Mouse (Mus musculus) midbrain, embryonic 14.5 days (tissue): Measurements from ENCODE around the gene Gigyf1. TPM values are rescaled to one million over a fixed set of nuclear protein-coding genes. Genes with fewer than 3 reads are reported as not detected.

ENCODE experiments used
- ATAC-seq: fragments of 200-750 bp; cut with Nextera tagmentation; 2 replicates; pipeline ENCODE4 v1.8.0; 2017; ENCODE audit warnings: moderate number of reproducible peaks, moderate library complexity; ENCODE audit not compliant: low FRiP score, low TSS enrichment
- DNase-seq: peaks from one replicate; pipeline ENCODE4 v3.0.0-alpha.2; 2015
- H3K27ac ChIP-seq: fragments of 300-500 bp; sonication (generic); replicated peaks from 2 replicates; pipeline ENCODE4 v1.5.1; 2014; ENCODE audit warnings: mild to moderate bottlenecking, low read depth, low read length, moderate library complexity
- H3K27me3 ChIP-seq: fragments of 300-500 bp; sonication (generic); 2 replicates; pipeline ENCODE4 v1.6.1; 2014; ENCODE audit warnings: low read length, control low read depth, mixed read lengths; ENCODE audit not compliant: control insufficient read depth, insufficient read depth
- H3K36me3 ChIP-seq: fragments of 300-500 bp; sonication (generic); 2 replicates; pipeline ENCODE4 v1.6.1; 2014; ENCODE audit warnings: low read length, control low read depth; ENCODE audit not compliant: control insufficient read depth, insufficient read depth
- H3K4me1 ChIP-seq: fragments of 300-500 bp; sonication (generic); 2 replicates; pipeline ENCODE4 v1.6.1; 2014; ENCODE audit warnings: mild to moderate bottlenecking, antibody characterized with exemption, low read length, control low read depth; ENCODE audit not compliant: control insufficient read depth, insufficient read depth
- H3K4me2 ChIP-seq: fragments of 300-500 bp; sonication (generic); 2 replicates; pipeline ENCODE4 v1.6.1; 2014; ENCODE audit warnings: mild to moderate bottlenecking, low read length, moderate library complexity
- H3K4me3 ChIP-seq: fragments of 300-500 bp; sonication (generic); replicated peaks from 2 replicates; pipeline ENCODE4 v1.5.1; 2014; ENCODE audit warnings: low read depth, low read length
- H3K9ac ChIP-seq: fragments of 300-500 bp; sonication (generic); replicated peaks from 2 replicates; pipeline ENCODE4 v1.6.1; 2014; ENCODE audit warnings: mild to moderate bottlenecking, low read length, moderate library complexity
- H3K9me3 ChIP-seq: fragments of 300-500 bp; sonication (generic); 2 replicates; pipeline ENCODE4 v1.6.1; 2016; ENCODE audit warnings: low read length, control low read depth, mixed read lengths; ENCODE audit not compliant: control insufficient read depth
- WGBS: fragments of 180-500 bp; shearing (Covaris S2); extraction: QIAGEN DNeasy Blood & Tissue Kit; methylation state at CpG from one replicate; pipeline ENCODE4 v1.1.7; 2014; 5-methylcytosine and 5-hydroxymethylcytosine counted together
- polyA plus RNA-seq: library from polyadenylated mRNA; unstranded; fragments of >200 nt; fragmentation: Nextera tagmentation; extraction: Ambion mirVana; gene quantifications from 2 replicates; pipeline ENCODE4 v1.2.1, GENCODE M21; 2014

Gene Gigyf1
- polyA plus RNA-seq, 1 experiment from 2014 or later: 17.0 TPM

GRCm38 (mm10) chr5:137491559-137491958, 26.8 kb upstream of the Gigyf1 start:
- Histone ChIP-seq H3K9ac (no peak overlapping the region), H3K4me1 (no peaks in the 10 kb centered on the region), H3K27ac (no peak overlapping the region), H3K9me3 (no peaks in the 10 kb centered on the region), H3K27me3 (no peaks in the 10 kb centered on the region), H3K4me3 (no peak overlapping the region), H3K36me3 (no peaks in the 10 kb centered on the region), H3K4me2 (no peak overlapping the region)
- 67% methylated on average over 4 of the region's 4 CpGs for WGBS
- DNase-seq (no peak), ATAC-seq (no peak)

- no peaks in the 10 kb centered on the region for H3K27me3 ChIP-seq
- DNase-seq (no peak), ATAC-seq (no peak)
- H3K4me2 ChIP-seq: no peak overlapping the region
- H3K9me3 ChIP-seq: no peaks in the 10 kb centered on the region
- WGBS: 85% methylated on average over 13 of the region's 13 CpGs
- no peak overlapping the region for H3K9ac ChIP-seq
- no peaks in the 10 kb centered on the region for H3K36me3 ChIP-seq
- no peak overlapping the region for H3K4me3 ChIP-seq
- no peaks in the 10 kb centered on the region for H3K4me1 ChIP-seq
- no peak overlapping the region for H3K27ac ChIP-seq
These were observed 24.5 kb upstream of the Gigyf1 start for GRCm38 (mm10) chr5:137493831-137494230.

- DNase-seq (no peak), ATAC-seq (no peak)
- H3K9me3 ChIP-seq: no peaks in the 10 kb centered on the region
- WGBS: 93% methylated on average over 7 of the region's 7 CpGs
- no peak overlapping the region for H3K9ac ChIP-seq
- H3K4me2 ChIP-seq: no peak overlapping the region
- peaks cover 10% of the 10 kb centered on the region for H3K4me1 ChIP-seq
- H3K36me3 ChIP-seq: no peaks in the 10 kb centered on the region
- no peak overlapping the region for H3K4me3 ChIP-seq
- no peak overlapping the region for H3K27ac ChIP-seq
- no peaks in the 10 kb centered on the region for H3K27me3 ChIP-seq
These were observed 18.2 kb upstream of the Gigyf1 start for GRCm38 (mm10) chr5:137500186-137500585.

- 2% methylated on average over 64 of the region's 64 CpGs for WGBS
- peak; percentile 96 for ATAC-seq
These were observed 16.4 kb upstream of the Gigyf1 start, which contains the start of gene Pop7 for GRCm38 (mm10) chr5:137501709-137502666. Gene Pop7 (minus strand): TSS chr5:137502518.

GRCm38 (mm10) chr5:137502667-137503110, 15.7 kb upstream of the Gigyf1 start:
- Histone ChIP-seq H3K4me1 (peaks cover 10% of the 10 kb centered on the region), H3K27ac (peak overlapping the region; percentile 84), H3K4me3 (peak overlapping the region; percentile 41), H3K9me3 (no peaks in the 10 kb centered on the region), H3K36me3 (no peaks in the 10 kb centered on the region), H3K9ac (peak overlapping the region; percentile 71), H3K27me3 (no peaks in the 10 kb centered on the region), H3K4me2 (peak overlapping the region; percentile 58)
- WGBS: under 1% methylated on average over 30 of the region's 30 CpGs
- DNase-seq (peak; percentile 92), ATAC-seq (peak; percentile 80)

More at GRCm38 (mm10) chr5:137501709-137502666, 16.4 kb upstream of the Gigyf1 start, which contains the start of gene Pop7:
- Histone ChIP-seq H3K36me3 (no peaks in the 10 kb centered on the region), H3K4me2 (peak within 1 kb of the TSS; percentile 86), H3K4me1 (peaks cover 10% of the 10 kb centered on the region), H3K4me3 (peak within 1 kb of the TSS; percentile 41), H3K27me3 (no peaks in the 10 kb centered on the region), H3K27ac (peak within 1 kb of the TSS; percentile 84), H3K9me3 (no peaks in the 10 kb centered on the region), H3K9ac (peak within 1 kb of the TSS; percentile 71)
- DNase-seq: peak; percentile 100

- Histone ChIP-seq H3K9me3 (no peaks in the 10 kb centered on the region), H3K4me3 (no peak overlapping the region), H3K36me3 (no peaks in the 10 kb centered on the region), H3K4me2 (no peak overlapping the region), H3K27ac (no peak overlapping the region), H3K4me1 (peaks cover 10% of the 10 kb centered on the region), H3K9ac (no peak overlapping the region), H3K27me3 (no peaks in the 10 kb centered on the region)
- DNase-seq (no peak), ATAC-seq (no peak)
- WGBS: 87% methylated on average over 6 of the region's 6 CpGs
These were observed 14.3 kb upstream of the Gigyf1 start for GRCm38 (mm10) chr5:137504041-137504440.

GRCm38 (mm10) chr5:137510014-137510501, 8.3 kb upstream of the Gigyf1 start:
- under 1% methylated on average over 45 of the region's 52 CpGs for WGBS
- Histone ChIP-seq H3K4me3 (peak overlapping the region; percentile 98), H3K9ac (peak overlapping the region; percentile 99), H3K27ac (peak overlapping the region; percentile 86), H3K9me3 (no peaks in the 10 kb centered on the region), H3K36me3 (no peaks in the 10 kb centered on the region), H3K4me2 (peak overlapping the region; percentile 72), H3K4me1 (peaks cover 26% of the 10 kb centered on the region), H3K27me3 (no peaks in the 10 kb centered on the region)
- peak; percentile 86 for ATAC-seq
- DNase-seq: peak; percentile 88

- ATAC-seq (peak; percentile 72), DNase-seq (peak; percentile 57)
- peaks cover 26% of the 10 kb centered on the region for H3K4me1 ChIP-seq
- no peaks in the 10 kb centered on the region for H3K36me3 ChIP-seq
- H3K4me2 ChIP-seq: peak overlapping the region; percentile 72
- peak overlapping the region; percentile 98 for H3K4me3 ChIP-seq
- H3K9me3 ChIP-seq: no peaks in the 10 kb centered on the region
- H3K27me3 ChIP-seq: no peaks in the 10 kb centered on the region
- peak overlapping the region; percentile 99 for H3K9ac ChIP-seq
- H3K27ac ChIP-seq: peak overlapping the region; percentile 86
- WGBS: 0% methylated on average over 30 of the region's 83 CpGs
These were observed 7.6 kb upstream of the Gigyf1 start for GRCm38 (mm10) chr5:137510573-137511390.
